Mouse (Mus musculus): ENCODE measurements around the gene Cd6. TPM values are rescaled to one million over a fixed set of nuclear protein-coding genes. Genes with fewer than 3 reads are reported as not detected.

Cd6 gene
- polyA plus RNA-seq, 1 experiment from 2014 or later: 0.19 TPM

DNA sequence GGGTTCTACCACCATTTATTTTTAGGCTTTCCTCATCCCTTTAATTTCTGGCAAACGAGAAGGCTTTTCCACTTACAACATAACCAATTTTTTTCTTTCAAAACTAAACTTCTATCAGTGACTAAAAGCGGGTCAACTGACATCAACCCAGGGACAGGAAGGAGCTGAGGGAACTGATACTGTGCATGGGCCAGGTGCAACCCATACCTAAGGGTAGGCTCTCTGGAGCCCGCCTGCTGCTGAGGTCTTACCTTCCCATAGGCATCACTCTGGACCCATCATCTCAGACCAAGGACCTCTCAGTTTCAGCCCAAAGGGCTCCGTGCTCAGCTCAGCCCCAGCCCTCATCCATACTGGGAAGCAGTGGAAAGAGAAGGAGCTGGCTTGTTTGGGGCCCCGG lies 1.5 kb downstream of the Cd6 start:
- no peak overlapping the region for H3K9ac ChIP-seq
- no peak overlapping the region for H3K27ac ChIP-seq
- no peaks in the 10 kb centered on the region for H3K9me3 ChIP-seq
- H3K4me2 ChIP-seq: no peak overlapping the region
- 95% methylated on average over 5 of the region's 5 CpGs for WGBS
- H3K4me1 ChIP-seq: no peaks in the 10 kb centered on the region
- no peak overlapping the region for H3K4me3 ChIP-seq
- H3K36me3 ChIP-seq (replicated peaks): no peaks in the 10 kb centered on the region
- ATAC-seq (replicated peaks): no peak
- H3K27me3 ChIP-seq (replicated peaks): no peaks in the 10 kb centered on the region; the same call in 1 of the 2 replicates

GRCm38 (mm10) chr19:10824061-10824460 lies 5.8 kb downstream of the Cd6 start:
- WGBS: 92% methylated on average over 7 of the region's 7 CpGs
- Histone ChIP-seq H3K4me2 (no peak overlapping the region), H3K27ac (no peak overlapping the region), H3K9ac (no peak overlapping the region), H3K27me3 (replicated peaks) (no peaks in the 10 kb centered on the region), H3K36me3 (replicated peaks) (no peaks in the 10 kb centered on the region), H3K4me1 (no peaks in the 10 kb centered on the region), H3K9me3 (no peaks in the 10 kb centered on the region), H3K4me3 (no peak overlapping the region)
- no peak for ATAC-seq (replicated peaks)

DNA sequence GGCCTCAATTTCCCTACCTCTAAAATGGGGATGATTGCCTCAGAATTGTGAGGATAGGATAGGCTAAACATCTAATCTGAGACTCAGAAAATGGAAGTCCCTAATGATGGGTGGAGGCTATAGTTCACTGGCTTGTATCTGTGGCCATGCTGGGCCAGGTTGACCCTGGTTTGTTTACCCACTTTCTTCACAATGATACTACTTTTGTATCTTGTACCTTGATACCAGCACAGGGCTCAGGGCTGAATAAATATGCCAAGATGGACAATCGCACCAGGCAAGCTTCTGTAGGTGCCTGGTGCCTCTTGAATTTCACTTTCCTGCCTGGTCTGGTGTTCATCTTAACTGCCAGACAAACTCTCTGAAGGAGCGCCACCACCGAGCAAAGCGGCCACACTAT lies 7.3 kb downstream of the Cd6 start:
- 97% methylated on average over 4 of the region's 4 CpGs for WGBS
- Histone ChIP-seq H3K27me3 (replicated peaks) (no peaks in the 10 kb centered on the region), H3K27ac (no peak overlapping the region), H3K4me2 (no peak overlapping the region), H3K4me3 (no peak overlapping the region), H3K9ac (no peak overlapping the region), H3K4me1 (no peaks in the 10 kb centered on the region), H3K36me3 (replicated peaks) (no peaks in the 10 kb centered on the region), H3K9me3 (no peaks in the 10 kb centered on the region)
- no peak for ATAC-seq (replicated peaks)

DNA sequence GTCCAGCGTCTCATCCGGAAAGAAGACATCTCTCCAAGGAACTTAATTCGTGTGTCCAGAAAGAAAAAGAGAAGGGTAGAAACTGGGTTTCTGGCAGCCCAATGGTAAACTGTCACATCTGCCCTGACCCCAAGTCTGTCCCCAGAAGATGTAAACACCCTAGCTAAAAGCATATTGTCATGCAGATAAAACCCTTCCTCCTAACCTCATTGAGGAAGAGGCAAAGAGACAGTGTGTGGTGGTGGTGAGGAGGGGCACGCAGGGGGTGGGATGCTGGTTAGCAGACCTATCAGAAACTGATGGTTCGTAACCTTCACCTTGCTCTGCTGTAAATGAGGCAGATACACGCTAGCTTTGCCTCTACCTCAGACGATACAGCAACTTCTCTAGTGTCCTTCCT lies 8.5 kb downstream of the Cd6 start:
- H3K27ac ChIP-seq: no peak overlapping the region
- no peaks in the 10 kb centered on the region for H3K9me3 ChIP-seq
- 63% methylated on average over 7 of the region's 7 CpGs for WGBS
- no peak overlapping the region for H3K4me3 ChIP-seq
- H3K4me2 ChIP-seq: no peak overlapping the region
- no peaks in the 10 kb centered on the region for H3K27me3 ChIP-seq (replicated peaks)
- no peak overlapping the region for H3K9ac ChIP-seq
- no peaks in the 10 kb centered on the region for H3K36me3 ChIP-seq (replicated peaks)
- no peak for ATAC-seq (replicated peaks)
- H3K4me1 ChIP-seq: no peaks in the 10 kb centered on the region

DNA sequence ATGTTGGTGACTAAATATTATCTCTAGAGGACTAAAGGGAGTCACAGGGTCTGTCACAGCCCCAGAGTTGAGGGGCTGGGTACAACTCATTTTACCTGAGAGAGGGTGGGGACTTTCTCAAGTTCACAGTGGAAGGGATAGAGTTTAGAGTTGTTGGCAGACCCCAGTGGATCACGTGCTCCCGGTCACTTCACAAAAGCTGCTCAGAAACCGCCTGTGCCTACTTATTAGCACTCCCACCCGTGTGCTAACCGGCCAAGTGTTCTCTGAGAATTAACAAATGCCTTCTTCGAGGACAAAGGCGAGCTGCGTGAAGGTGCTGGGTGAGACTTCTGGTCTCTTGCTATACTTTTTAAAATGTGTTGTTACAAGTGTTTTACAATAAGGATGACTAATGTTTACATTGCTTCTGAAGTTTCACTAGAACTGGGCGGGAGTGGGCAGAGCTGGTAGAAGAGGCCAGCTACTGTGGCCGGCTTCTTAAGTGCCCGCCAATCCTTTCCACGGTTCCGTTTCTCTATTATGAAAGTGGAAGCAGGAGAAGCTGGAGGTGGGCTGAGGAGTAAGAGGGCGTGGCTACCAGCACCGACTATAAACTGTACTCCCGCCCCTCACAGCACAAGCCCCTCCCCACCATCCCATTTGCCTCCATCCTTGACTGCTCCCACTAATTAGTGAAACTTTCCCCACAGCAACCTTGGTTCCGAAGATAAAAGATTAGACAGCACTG lies 11.5 kb downstream of the Cd6 start:
- H3K4me2 ChIP-seq: no peak overlapping the region
- no peak for ATAC-seq (replicated peaks)
- no peaks in the 10 kb centered on the region for H3K27me3 ChIP-seq (replicated peaks)
- H3K9me3 ChIP-seq: no peaks in the 10 kb centered on the region
- 37% methylated on average over 17 of the region's 17 CpGs for WGBS
- H3K4me3 ChIP-seq: no peak overlapping the region
- no peak overlapping the region for H3K9ac ChIP-seq
- no peaks in the 10 kb centered on the region for H3K36me3 ChIP-seq (replicated peaks)
- H3K27ac ChIP-seq: no peak overlapping the region
- no peaks in the 10 kb centered on the region for H3K4me1 ChIP-seq

DNA sequence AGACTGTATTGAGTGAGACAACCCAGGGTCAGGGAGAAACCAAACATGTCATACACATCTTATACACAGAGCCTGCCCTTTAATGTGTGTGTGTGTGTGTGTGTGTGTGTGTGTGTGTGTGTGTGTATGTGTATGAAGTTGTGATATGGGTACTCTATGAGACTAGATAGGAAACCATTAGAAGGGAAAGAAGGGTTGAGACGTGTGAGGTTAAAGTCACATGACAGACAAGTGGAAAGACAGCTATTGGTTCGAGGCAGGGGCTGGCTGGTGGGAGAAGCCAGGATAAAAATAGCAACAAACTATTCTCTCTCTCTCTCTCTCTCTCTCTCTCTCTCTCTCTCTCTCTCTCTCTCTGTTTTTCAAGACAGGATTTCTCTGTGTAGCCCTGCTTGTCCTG lies 13.4 kb downstream of the Cd6 start:
- no peaks in the 10 kb centered on the region for H3K9me3 ChIP-seq
- 79% methylated on average over 2 of the region's 2 CpGs for WGBS
- no peak overlapping the region for H3K4me2 ChIP-seq
- no peaks in the 10 kb centered on the region for H3K27me3 ChIP-seq (replicated peaks)
- ATAC-seq (replicated peaks): no peak
- H3K27ac ChIP-seq: no peak overlapping the region
- H3K4me1 ChIP-seq: no peaks in the 10 kb centered on the region
- H3K9ac ChIP-seq: no peak overlapping the region
- no peaks in the 10 kb centered on the region for H3K36me3 ChIP-seq (replicated peaks)
- no peak overlapping the region for H3K4me3 ChIP-seq

DNA sequence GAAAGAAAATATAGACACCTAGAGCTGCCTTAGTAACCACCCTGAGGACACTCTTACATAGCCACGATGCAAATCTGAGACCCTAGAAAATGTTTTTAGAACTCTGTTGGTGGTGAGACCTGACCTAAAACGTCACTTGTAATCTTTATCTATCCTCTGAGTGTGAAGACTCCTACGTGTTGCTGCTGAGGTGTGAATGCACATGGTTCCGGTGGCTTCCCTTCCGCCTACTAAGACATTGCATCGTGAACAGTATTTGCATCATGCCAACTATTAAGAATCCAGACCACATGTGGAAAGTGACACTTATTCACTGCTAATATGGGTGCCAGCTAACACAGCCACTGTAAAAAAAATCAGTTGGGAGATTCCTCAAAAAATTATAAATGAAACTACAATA lies 14.0 kb downstream of the Cd6 start:
- no peak for ATAC-seq (replicated peaks)
- 88% methylated on average over 6 of the region's 6 CpGs for WGBS
- no peaks in the 10 kb centered on the region for H3K36me3 ChIP-seq (replicated peaks)
- H3K4me2 ChIP-seq: no peak overlapping the region
- H3K4me1 ChIP-seq: no peaks in the 10 kb centered on the region
- H3K4me3 ChIP-seq: no peak overlapping the region
- no peaks in the 10 kb centered on the region for H3K27me3 ChIP-seq (replicated peaks)
- H3K9me3 ChIP-seq: no peaks in the 10 kb centered on the region
- H3K27ac ChIP-seq: no peak overlapping the region
- H3K9ac ChIP-seq: no peak overlapping the region

DNA sequence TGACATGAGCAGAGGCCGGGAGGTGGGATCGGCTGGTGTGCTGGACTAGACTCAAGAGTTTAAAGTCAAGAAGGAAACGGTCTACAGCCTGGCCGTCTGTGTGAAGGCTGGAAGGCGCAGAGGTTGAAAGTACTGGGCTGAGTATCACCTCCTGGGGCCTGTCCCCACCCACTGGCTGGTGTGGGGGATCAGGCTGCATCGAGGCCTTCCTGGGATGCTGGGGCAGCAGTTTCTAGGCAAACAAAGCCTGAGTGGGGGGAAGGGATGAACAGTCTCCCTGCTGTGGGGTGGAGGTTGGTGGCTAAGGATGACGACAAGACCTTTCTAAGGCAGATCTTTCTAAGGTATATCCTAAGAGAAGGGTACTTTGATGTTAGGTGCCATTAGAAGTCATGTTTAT lies 16.0 kb downstream of the Cd6 start:
- no peak overlapping the region for H3K4me3 ChIP-seq

DNA sequence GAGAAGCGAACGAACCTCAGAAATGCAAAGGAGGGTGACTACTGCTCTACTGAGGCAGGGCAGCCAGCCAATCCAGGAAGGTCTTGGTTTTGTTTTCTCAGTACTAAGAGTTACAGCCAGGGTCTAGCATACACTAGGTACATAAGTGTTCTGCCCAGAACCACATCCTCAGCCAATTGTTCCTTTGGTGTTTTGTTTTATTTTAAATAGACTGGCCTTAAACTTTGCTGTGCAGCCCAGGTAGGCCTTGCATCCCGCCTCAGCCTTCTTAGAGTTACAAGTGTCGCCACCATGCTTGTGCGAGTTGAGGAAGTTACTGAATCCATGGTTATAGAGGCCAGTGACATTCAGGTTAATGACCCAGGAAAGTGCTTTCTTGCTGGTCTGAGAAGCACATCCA lies 16.8 kb downstream of the Cd6 start:
- Histone ChIP-seq H3K27me3 (replicated peaks) (no peaks in the 10 kb centered on the region), H3K27ac (no peak overlapping the region), H3K36me3 (replicated peaks) (no peaks in the 10 kb centered on the region), H3K9me3 (no peaks in the 10 kb centered on the region), H3K4me1 (peaks cover 14% of the 10 kb centered on the region), H3K9ac (no peak overlapping the region), H3K4me2 (no peak overlapping the region), H3K4me3 (no peak overlapping the region)
- WGBS: 94% methylated on average over 5 of the region's 5 CpGs
- no peak for ATAC-seq (replicated peaks)

More for the DNA sequence above, 16.0 kb downstream of the Cd6 start:
- ATAC-seq (replicated peaks): no peak
- Histone ChIP-seq H3K9ac (no peak overlapping the region), H3K4me2 (no peak overlapping the region), H3K36me3 (replicated peaks) (no peaks in the 10 kb centered on the region), H3K4me1 (peaks cover 11% of the 10 kb centered on the region), H3K27me3 (replicated peaks) (no peaks in the 10 kb centered on the region), H3K9me3 (no peaks in the 10 kb centered on the region), H3K27ac (no peak overlapping the region)
- whole genome bisulfite sequencing: 66% methylated on average over 7 of the region's 7 CpGs

DNA sequence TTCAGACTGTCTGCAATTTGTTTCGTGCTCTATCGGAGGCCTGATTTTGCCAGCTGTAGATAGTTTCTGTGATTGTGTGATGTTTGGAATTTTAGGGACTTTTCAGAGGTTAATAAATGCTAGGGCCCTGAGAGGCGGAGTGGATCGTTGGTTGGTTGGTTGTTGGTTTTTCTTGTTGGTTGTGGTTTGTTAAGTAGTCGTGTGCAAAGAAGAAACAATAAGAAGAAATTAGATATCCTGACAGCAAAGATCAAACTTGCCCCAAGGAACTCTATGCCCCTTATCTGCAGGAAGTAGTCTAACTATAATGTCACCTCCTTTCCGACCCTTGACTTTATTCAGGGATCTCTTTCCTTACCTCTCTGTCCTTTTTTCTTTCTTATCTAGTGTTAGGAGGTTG lies 18.4 kb downstream of the Cd6 start:
- 90% methylated on average over 6 of the region's 6 CpGs for WGBS

DNA sequence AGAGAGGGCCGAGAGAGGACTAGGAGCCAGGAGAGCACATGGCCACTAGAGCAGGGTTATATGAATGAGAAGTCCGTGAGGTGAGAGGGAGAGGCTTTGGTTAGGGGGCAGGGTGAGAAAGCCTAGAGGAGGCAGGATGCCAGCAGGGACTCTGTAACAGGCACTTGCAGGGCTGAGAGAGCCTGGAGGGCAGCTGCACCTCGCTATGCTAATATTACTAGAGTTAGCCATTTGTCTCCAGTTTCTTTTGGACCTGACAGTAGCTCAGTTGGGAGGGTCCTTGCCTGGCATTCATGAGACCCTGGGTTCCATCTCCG lies 19.7 kb downstream of the Cd6 start:
- ATAC-seq (replicated peaks): no peak
- Histone ChIP-seq H3K9me3 (no peaks in the 10 kb centered on the region), H3K4me2 (no peak overlapping the region), H3K27me3 (replicated peaks) (no peaks in the 10 kb centered on the region), H3K9ac (no peak overlapping the region), H3K4me1 (peaks cover 14% of the 10 kb centered on the region), H3K4me3 (no peak overlapping the region), H3K27ac (peak overlapping the region; percentile 57), H3K36me3 (replicated peaks) (no peaks in the 10 kb centered on the region)
- 59% methylated on average over 4 of the region's 4 CpGs for WGBS

More for the DNA sequence above, 18.4 kb downstream of the Cd6 start:
- Histone ChIP-seq H3K4me2 (no peak overlapping the region), H3K27me3 (replicated peaks) (no peaks in the 10 kb centered on the region), H3K27ac (no peak overlapping the region), H3K36me3 (replicated peaks) (no peaks in the 10 kb centered on the region), H3K4me3 (no peak overlapping the region), H3K4me1 (peaks cover 14% of the 10 kb centered on the region), H3K9me3 (no peaks in the 10 kb centered on the region), H3K9ac (no peak overlapping the region)
- no peak for ATAC-seq (replicated peaks)

GRCm38 (mm10) chr19:10809428-10810175 lies 20.3 kb downstream of the Cd6 start:
- H3K4me2 ChIP-seq: no peak overlapping the region
- H3K27ac ChIP-seq: peak overlapping the region; percentile 57
- no peak overlapping the region for H3K9ac ChIP-seq
- H3K9me3 ChIP-seq: no peaks in the 10 kb centered on the region
- no peaks in the 10 kb centered on the region for H3K27me3 ChIP-seq (replicated peaks)
- H3K36me3 ChIP-seq (replicated peaks): no peaks in the 10 kb centered on the region
- peaks cover 14% of the 10 kb centered on the region for H3K4me1 ChIP-seq
- no peak overlapping the region for H3K4me3 ChIP-seq
- peak; percentile 90 for ATAC-seq (replicated peaks)
- 66% methylated on average over 11 of the region's 11 CpGs for WGBS
